Mouse (Mus musculus) hindbrain, embryonic 11.5 days (tissue): ENCODE data around the gene Spred2. TPM values are rescaled to one million over a fixed set of nuclear protein-coding genes. Genes with fewer than 3 reads are reported as not detected.

Source experiments
- ATAC-seq: fragments of 200-750 bp; cut with Nextera tagmentation; 2 replicates; pipeline ENCODE4 v1.8.0; 2017; ENCODE audit warnings: mild to moderate bottlenecking, moderate TSS enrichment, moderate library complexity; ENCODE audit not compliant: low FRiP score
- DNase-seq: peaks from one replicate; pipeline ENCODE4 v3.0.0-alpha.2; 2015; ENCODE audit warnings: low spot score
- H3K27ac ChIP-seq: fragments of 300-500 bp; sonication (generic); 2 replicates; pipeline ENCODE4 v1.5.1; 2014; ENCODE audit warnings: mild to moderate bottlenecking, low read depth, low read length
- H3K27me3 ChIP-seq: fragments of 300-500 bp; sonication (generic); 2 replicates; pipeline ENCODE4 v1.6.1; 2014; ENCODE audit warnings: mild to moderate bottlenecking, low read length, moderate library complexity, mixed read lengths; ENCODE audit not compliant: control insufficient read depth, insufficient read depth
- H3K36me3 ChIP-seq: fragments of 300-500 bp; sonication (generic); 2 replicates; pipeline ENCODE4 v1.6.1; 2014; ENCODE audit warnings: mild to moderate bottlenecking, low read length, moderate library complexity, mixed read lengths; ENCODE audit not compliant: control insufficient read depth, insufficient read depth
- H3K4me1 ChIP-seq: fragments of 300-500 bp; sonication (generic); replicated peaks from 2 replicates; pipeline ENCODE4 v1.6.1; 2014; ENCODE audit warnings: low read length, mixed read lengths; ENCODE audit not compliant: control insufficient read depth, insufficient read depth
- H3K4me2 ChIP-seq: fragments of 300-500 bp; sonication (generic); replicated peaks from 2 replicates; pipeline ENCODE4 v1.6.1; 2014; ENCODE audit warnings: mild to moderate bottlenecking, low read depth, low read length
- H3K4me3 ChIP-seq: fragments of 300-500 bp; sonication (generic); 2 replicates; pipeline ENCODE4 v1.5.1; 2014; ENCODE audit warnings: low read depth, low read length
- H3K9ac ChIP-seq: fragments of 300-500 bp; sonication (generic); 2 replicates; pipeline ENCODE4 v1.6.1; 2014; ENCODE audit warnings: low read depth, low read length
- H3K9me3 ChIP-seq: fragments of 300-500 bp; sonication (generic); 2 replicates; pipeline ENCODE4 v1.6.1; 2016; ENCODE audit warnings: low read length; ENCODE audit not compliant: control insufficient read depth
- WGBS: fragments of 180-500 bp; shearing (Covaris S2); extraction: QIAGEN DNeasy Blood & Tissue Kit; methylation state at CpG from one replicate; pipeline ENCODE4 v1.1.7; 2014; 5-methylcytosine and 5-hydroxymethylcytosine counted together
- polyA plus RNA-seq: library from polyadenylated mRNA; unstranded; fragments of >200 nt; fragmentation: Nextera tagmentation; extraction: Ambion mirVana; gene quantifications from 2 replicates; pipeline ENCODE4 v1.2.1, GENCODE M21; 2014

The Spred2 gene
- polyA plus RNA-seq, 1 experiment from 2014 or later, result 6.2 TPM

- Histone ChIP-seq H3K4me3 (no peak overlapping the region), H3K4me1 (peaks cover 4% of the 10 kb centered on the region), H3K9ac (no peak overlapping the region), H3K9me3 (no peaks in the 10 kb centered on the region), H3K27ac (no peak overlapping the region), H3K27me3 (no peaks in the 10 kb centered on the region), H3K36me3 (no peaks in the 10 kb centered on the region), H3K4me2 (no peak overlapping the region)
- DNase-seq (no peak), ATAC-seq (no peak)
- WGBS, result 6% methylated on average over 9 of the region's 9 CpGs
Observed at GRCm38 (mm10) chr11:19987756-19988091, 63.5 kb downstream of the Spred2 start.

- ATAC-seq (no peak), DNase-seq (no peak)
- 51% methylated on average over 5 of the region's 5 CpGs for WGBS
- Histone ChIP-seq H3K36me3 (no peaks in the 10 kb centered on the region), H3K4me2 (no peak overlapping the region), H3K9ac (no peak overlapping the region), H3K4me1 (peaks cover 4% of the 10 kb centered on the region), H3K27ac (no peak overlapping the region), H3K27me3 (no peaks in the 10 kb centered on the region), H3K4me3 (no peak overlapping the region), H3K9me3 (no peaks in the 10 kb centered on the region)
Observed at GRCm38 (mm10) chr11:19988224-19988623, 64.0 kb downstream of the Spred2 start.

GRCm38 (mm10) chr11:19988631-19989030 lies 64.5 kb downstream of the Spred2 start:
- no peak overlapping the region for H3K9ac ChIP-seq

GRCm38 (mm10) chr11:19989141-19989910 lies 65.2 kb downstream of the Spred2 start:
- H3K4me2 ChIP-seq, result no peak overlapping the region
- DNase-seq, result no peak
- H3K27ac ChIP-seq, result no peak overlapping the region
- H3K4me3 ChIP-seq, result no peak overlapping the region
- WGBS, result 91% methylated on average over 13 of the region's 13 CpGs
- peaks cover 4% of the 10 kb centered on the region for H3K4me1 ChIP-seq
- H3K36me3 ChIP-seq, result no peaks in the 10 kb centered on the region
- no peaks in the 10 kb centered on the region for H3K9me3 ChIP-seq
- H3K27me3 ChIP-seq, result no peaks in the 10 kb centered on the region
- ATAC-seq, result no peak
- no peak overlapping the region for H3K9ac ChIP-seq

More at GRCm38 (mm10) chr11:19988631-19989030, 64.5 kb downstream of the Spred2 start:
- 73% methylated on average over 6 of the region's 6 CpGs for WGBS
- no peaks in the 10 kb centered on the region for H3K27me3 ChIP-seq
- no peak overlapping the region for H3K4me3 ChIP-seq
- H3K4me1 ChIP-seq, result peaks cover 4% of the 10 kb centered on the region
- DNase-seq (no peak), ATAC-seq (no peak)
- no peaks in the 10 kb centered on the region for H3K9me3 ChIP-seq
- no peak overlapping the region for H3K27ac ChIP-seq
- no peak overlapping the region for H3K4me2 ChIP-seq
- no peaks in the 10 kb centered on the region for H3K36me3 ChIP-seq

GRCm38 (mm10) chr11:19990731-19991130 lies 66.6 kb downstream of the Spred2 start:
- 85% methylated on average over 2 of the region's 2 CpGs for WGBS
- no peak for DNase-seq
- no peaks in the 10 kb centered on the region for H3K36me3 ChIP-seq
- no peak overlapping the region for H3K4me3 ChIP-seq
- no peaks in the 10 kb centered on the region for H3K9me3 ChIP-seq
- no peak overlapping the region for H3K4me2 ChIP-seq
- H3K9ac ChIP-seq, result no peak overlapping the region
- H3K4me1 ChIP-seq, result peaks cover 4% of the 10 kb centered on the region
- no peak overlapping the region for H3K27ac ChIP-seq
- H3K27me3 ChIP-seq, result no peaks in the 10 kb centered on the region
- no peak for ATAC-seq

- no peak overlapping the region for H3K4me2 ChIP-seq
- no peak overlapping the region for H3K27ac ChIP-seq
- no peaks in the 10 kb centered on the region for H3K36me3 ChIP-seq
- no peak overlapping the region for H3K4me3 ChIP-seq
- H3K9me3 ChIP-seq, result no peaks in the 10 kb centered on the region
- peaks cover 4% of the 10 kb centered on the region for H3K4me1 ChIP-seq
- no peak for ATAC-seq
- no peak overlapping the region for H3K9ac ChIP-seq
- 70% methylated on average over 12 of the region's 12 CpGs for WGBS
- DNase-seq, result no peak
- H3K27me3 ChIP-seq, result no peaks in the 10 kb centered on the region
Observed at GRCm38 (mm10) chr11:19991303-19991976, 67.3 kb downstream of the Spred2 start.

- H3K27ac ChIP-seq, result no peak overlapping the region
- no peak overlapping the region for H3K4me2 ChIP-seq
- H3K4me3 ChIP-seq, result no peak overlapping the region
- H3K27me3 ChIP-seq, result no peaks in the 10 kb centered on the region
- H3K4me1 ChIP-seq, result no peaks in the 10 kb centered on the region; the same call in 1 of the 2 replicates
- no peak for ATAC-seq
- WGBS, result 73% methylated on average over 15 of the region's 15 CpGs
- DNase-seq, result no peak
- H3K36me3 ChIP-seq, result no peaks in the 10 kb centered on the region
- no peaks in the 10 kb centered on the region for H3K9me3 ChIP-seq
- no peak overlapping the region for H3K9ac ChIP-seq
Observed at GRCm38 (mm10) chr11:19992341-19993281, 68.4 kb downstream of the Spred2 start.

- DNase-seq (no peak), ATAC-seq (no peak)
- Histone ChIP-seq H3K36me3 (no peaks in the 10 kb centered on the region), H3K4me3 (no peak overlapping the region), H3K4me2 (no peak overlapping the region), H3K9ac (no peak overlapping the region), H3K27me3 (no peaks in the 10 kb centered on the region), H3K4me1 (no peaks in the 10 kb centered on the region), H3K27ac (no peak overlapping the region), H3K9me3 (no peaks in the 10 kb centered on the region)
- 35% methylated on average over 1 of the region's 1 CpGs for WGBS
Observed at GRCm38 (mm10) chr11:19993753-19994152, 69.6 kb downstream of the Spred2 start.
